Mouse (Mus musculus): ENCODE measurements around the gene Metrn. TPM values are rescaled to one million over a fixed set of nuclear protein-coding genes. Genes with fewer than 3 reads are reported as not detected.
"Not testable (repeated sequence)": the region's sequence is repeated elsewhere in the genome, so short reads cannot be mapped to it uniquely, and the experiment has no call there.

The Metrn gene
- polyA plus RNA-seq, 1 experiment: 44.4 TPM

DNA sequence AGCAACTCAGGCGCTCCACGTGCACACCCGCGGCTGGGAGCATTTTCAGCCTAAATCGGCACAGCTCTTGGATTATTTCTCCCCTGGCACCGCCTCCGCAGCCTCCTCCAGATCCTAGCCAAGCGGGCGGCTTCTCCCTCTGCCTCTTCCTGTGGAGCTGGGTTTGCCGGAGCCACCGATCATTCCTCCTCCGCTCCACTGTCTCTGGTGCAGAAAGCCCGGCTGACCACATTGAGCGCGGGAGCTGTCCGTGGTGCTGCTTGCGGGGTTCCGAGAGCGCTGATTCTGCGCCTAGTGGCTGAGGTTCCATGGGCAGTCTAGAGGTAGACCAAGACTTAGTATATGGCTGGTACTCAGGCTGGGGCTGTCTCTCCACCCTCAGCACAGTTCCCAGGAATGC lies 16.5 kb upstream of the Metrn start:
- no peaks in the 10 kb centered on the region for H3K27me3 ChIP-seq (ENCODE audit: control insufficient read depth, insufficient read depth, insufficient read length)
- no peak overlapping the region for H3ac ChIP-seq (ENCODE audit: control insufficient read depth, insufficient read length)
- TF ChIP-seq MYOG (IDR thresholded peaks at IDR 0.05; ENCODE audit: control insufficient read depth in 1 of 3, insufficient read depth in 1 of 3, insufficient read length in 2 of 3, low read depth in 2 of 3) (peak in 1 of 3 experiments; percentile 14), REST (IDR thresholded peaks at IDR 0.05; ENCODE audit: insufficient read depth, insufficient read length) (peak; percentile 99), TCF3 (IDR thresholded peaks at IDR 0.05; ENCODE audit: insufficient read length, low read depth) (no peak)
- H3K79me2 ChIP-seq (ENCODE audit: control insufficient read depth, insufficient read depth): no peaks in the 10 kb centered on the region
- H3K36me3 ChIP-seq (ENCODE audit: control insufficient read depth, insufficient read depth): no peaks in the 10 kb centered on the region
- no peak overlapping the region for H3K4me2 ChIP-seq (ENCODE audit: low read depth)
- no peak overlapping the region for H3K4me3 ChIP-seq

DNA sequence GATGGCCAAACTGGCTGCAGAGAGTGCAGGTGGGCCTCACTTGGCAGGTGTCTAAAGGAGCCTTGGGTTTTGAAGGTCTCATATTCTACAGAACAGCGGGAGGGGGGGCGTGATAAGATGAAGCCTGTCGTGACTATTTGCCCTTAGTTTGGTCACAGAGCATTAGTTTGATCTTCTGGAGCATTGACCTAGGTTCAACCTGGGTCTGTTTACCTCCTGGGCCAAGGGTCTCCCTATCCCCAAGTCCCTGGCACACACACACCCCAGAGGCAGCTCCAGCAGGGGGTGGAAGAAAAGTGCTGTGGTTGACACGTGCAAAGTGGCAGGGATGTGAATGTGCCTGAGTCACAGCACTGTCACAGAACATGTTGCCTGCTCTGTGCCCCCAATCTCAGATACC lies 14.0 kb upstream of the Metrn start:
- TF ChIP-seq MYOD1 (IDR thresholded peaks at IDR 0.05; ENCODE audit: control insufficient read depth in 1 of 3, insufficient read length in 2 of 3, low read depth in 2 of 3) (no peak), TCF12 (IDR thresholded peaks at IDR 0.05; ENCODE audit: insufficient read depth, poor library complexity, severe bottlenecking) (no peak), USF1 (IDR thresholded peaks at IDR 0.05; ENCODE audit: low read depth) (no peak), REST (IDR thresholded peaks at IDR 0.05; ENCODE audit: insufficient read depth, insufficient read length) (no peak), TCF3 (IDR thresholded peaks at IDR 0.05; ENCODE audit: insufficient read length, low read depth) (no peak), CEBPB (IDR thresholded peaks at IDR 0.05; ENCODE audit: insufficient read depth, poor library complexity, severe bottlenecking) (no peak), SRF (IDR thresholded peaks at IDR 0.05; ENCODE audit: control insufficient read depth, insufficient read length, low read depth) (no peak), MAX (IDR thresholded peaks at IDR 0.05; ENCODE audit: low read depth) (no peak), MYOG (IDR thresholded peaks at IDR 0.05; ENCODE audit: control insufficient read depth in 1 of 3, insufficient read depth in 1 of 3, insufficient read length in 2 of 3, low read depth in 2 of 3) (no peak), POLR2A (IDR thresholded peaks at IDR 0.05; ENCODE audit: insufficient read length, low read depth) (no peak), E2F4 (IDR thresholded peaks at IDR 0.05; ENCODE audit: insufficient read depth) (no peak)
- no peaks in the 10 kb centered on the region for H3K27me3 ChIP-seq (ENCODE audit: control insufficient read depth, insufficient read depth, insufficient read length)

DNA sequence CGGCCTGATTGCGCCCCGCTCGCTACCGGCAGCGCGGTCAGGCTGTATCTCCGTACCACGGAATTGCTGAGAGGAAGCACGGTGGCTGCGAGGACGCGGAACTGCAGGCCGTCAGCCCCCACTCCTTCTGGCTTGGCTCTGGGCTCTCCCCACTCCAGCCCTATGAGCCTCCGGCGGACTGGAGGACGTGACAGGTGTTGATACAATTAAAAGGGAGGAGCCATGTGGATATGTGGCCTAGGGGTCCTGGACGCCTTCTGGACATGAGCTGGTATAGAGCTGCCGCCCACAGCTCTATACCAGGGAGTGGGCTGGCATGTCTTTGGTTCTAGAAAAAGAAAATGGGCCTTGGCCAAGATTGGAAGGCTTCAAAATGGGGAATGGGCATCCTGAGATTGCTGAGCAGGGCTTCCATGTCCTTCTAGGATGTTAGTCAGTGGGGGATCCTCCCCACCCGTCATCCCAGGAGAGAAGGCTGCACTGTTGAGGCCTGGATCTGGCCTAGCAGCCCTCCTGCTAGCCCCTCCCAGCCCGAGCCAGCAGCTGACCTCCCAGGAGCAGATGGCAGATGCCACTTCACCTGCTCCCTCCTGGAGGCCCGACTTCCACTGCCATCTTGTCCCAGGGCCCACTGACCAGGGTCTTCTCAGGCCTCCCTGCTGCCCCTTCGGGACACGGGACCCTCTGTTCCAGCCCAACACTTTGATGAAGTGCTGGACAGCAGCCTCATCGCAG lies 12.8 kb upstream of the Metrn start:
- no peaks in the 10 kb centered on the region for H3K27me3 ChIP-seq (ENCODE audit: control insufficient read depth, insufficient read depth, insufficient read length)
- TF ChIP-seq MYOG (IDR thresholded peaks at IDR 0.05; ENCODE audit: control insufficient read depth in 1 of 3, insufficient read depth in 1 of 3, insufficient read length in 2 of 3, low read depth in 2 of 3) (peak in 2 of 3 experiments; percentile 51 to 74), MYOD1 (IDR thresholded peaks at IDR 0.05; ENCODE audit: control insufficient read depth in 1 of 3, insufficient read length in 2 of 3, low read depth in 2 of 3) (peak in 2 of 3 experiments; percentile 23 to 31), E2F4 (IDR thresholded peaks at IDR 0.05; ENCODE audit: insufficient read depth) (no peak)
- H3K79me2 ChIP-seq (ENCODE audit: control insufficient read depth, insufficient read depth): no peaks in the 10 kb centered on the region
- peak overlapping the region; percentile 77 for H3K4me2 ChIP-seq (ENCODE audit: low read depth)
- H3ac ChIP-seq (ENCODE audit: control insufficient read depth, insufficient read length): peak overlapping the region; percentile 38
- H3K4me3 ChIP-seq: peak overlapping the region; percentile 26
- H3K36me3 ChIP-seq (ENCODE audit: control insufficient read depth, insufficient read depth): no peaks in the 10 kb centered on the region

More for the DNA sequence above, 14.0 kb upstream of the Metrn start:
- Histone ChIP-seq H3K79me2 (ENCODE audit: control insufficient read depth, insufficient read depth) (no peaks in the 10 kb centered on the region), H3K4me2 (ENCODE audit: low read depth) (no peak overlapping the region), H3ac (ENCODE audit: control insufficient read depth, insufficient read length) (no peak overlapping the region), H3K36me3 (ENCODE audit: control insufficient read depth, insufficient read depth) (no peaks in the 10 kb centered on the region), H3K4me3 (no peak overlapping the region)

DNA sequence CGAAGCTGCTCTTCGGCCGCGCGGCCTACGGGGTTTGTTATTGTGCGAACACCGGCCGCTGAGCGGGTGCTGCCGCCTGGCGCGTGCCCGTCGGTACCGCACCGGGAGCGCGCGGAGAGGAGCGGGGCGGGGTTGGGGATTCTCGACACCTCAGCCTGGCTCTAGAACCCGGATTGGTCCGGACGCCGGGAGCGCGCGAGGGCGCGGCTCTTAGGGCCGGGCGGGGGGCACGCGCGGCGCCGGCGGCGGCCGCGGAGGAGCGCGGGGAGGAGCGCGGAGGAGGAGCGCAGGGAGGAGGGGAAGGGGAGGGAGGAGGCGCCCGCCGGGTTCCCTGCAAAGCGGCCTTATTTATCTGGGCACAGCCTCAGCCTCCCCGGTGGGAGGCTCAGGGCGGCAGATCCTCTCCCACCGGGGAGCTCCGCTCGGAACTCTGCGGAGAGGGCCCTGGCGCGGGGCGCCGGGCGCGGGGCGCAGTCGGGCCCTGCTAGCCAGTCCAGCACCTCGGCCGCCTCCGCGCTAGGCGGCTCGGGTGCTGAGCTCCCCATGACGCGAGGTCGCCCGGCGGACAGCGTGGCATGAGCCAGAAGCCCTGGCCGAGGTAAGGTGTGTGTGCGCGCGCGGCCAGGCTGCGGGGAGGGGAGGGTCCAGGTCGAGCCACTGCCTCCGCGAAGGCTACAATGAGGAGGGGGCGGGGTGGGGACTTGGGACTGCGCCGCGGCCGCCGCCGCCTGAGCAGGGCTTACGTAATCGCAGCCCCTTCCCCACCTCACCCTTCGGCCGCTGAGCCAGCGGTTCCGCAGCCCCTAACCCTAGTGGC lies 12.1 kb upstream of the Metrn start, which contains the start of gene Fbxl16:
Gene Fbxl16 (plus strand): TSS at position 297 of the 817 bp plus-strand sequence.
- TF ChIP-seq CEBPB (IDR thresholded peaks at IDR 0.05; ENCODE audit: insufficient read depth, poor library complexity, severe bottlenecking) (no peak), POLR2A (IDR thresholded peaks at IDR 0.05; ENCODE audit: insufficient read length, low read depth) (peak; percentile 43)
- Histone ChIP-seq H3K27me3 (ENCODE audit: control insufficient read depth, insufficient read depth, insufficient read length) (no peaks in the 10 kb centered on the region), H3K79me2 (ENCODE audit: control insufficient read depth, insufficient read depth) (no peaks in the 10 kb centered on the region), H3K4me2 (ENCODE audit: low read depth) (peak within 1 kb of the TSS; percentile 77), H3K36me3 (ENCODE audit: control insufficient read depth, insufficient read depth) (no peaks in the 10 kb centered on the region), H3K4me3 (peak within 1 kb of the TSS; percentile 26), H3ac (ENCODE audit: control insufficient read depth, insufficient read length) (peak within 1 kb of the TSS; percentile 38)

DNA sequence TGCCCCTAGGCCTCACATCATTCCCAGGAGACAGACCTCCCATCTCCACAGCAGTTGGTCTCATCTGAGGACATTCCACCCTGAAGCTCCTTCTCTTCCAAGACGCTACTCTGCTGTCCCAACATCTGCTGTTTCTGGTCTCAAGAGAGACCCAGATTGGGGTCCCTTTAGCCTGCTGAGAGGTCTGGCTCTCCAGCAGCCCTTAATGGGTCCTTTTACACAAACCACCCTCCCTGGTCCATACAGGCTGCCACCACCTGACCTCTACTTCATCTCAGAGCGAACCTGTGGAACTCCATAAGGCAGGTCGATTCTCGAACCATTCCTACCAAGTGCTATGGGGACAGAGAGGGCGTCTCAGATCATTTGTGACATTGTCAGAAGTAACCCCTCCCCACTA lies 11.1 kb upstream of the Metrn start:
- TF ChIP-seq TCF3 (IDR thresholded peaks at IDR 0.05; ENCODE audit: insufficient read length, low read depth): no peak
- TF ChIP-seq REST (IDR thresholded peaks at IDR 0.05; ENCODE audit: insufficient read depth, insufficient read length): no peak
- no peak for TF ChIP-seq CEBPB (IDR thresholded peaks at IDR 0.05; ENCODE audit: insufficient read depth, poor library complexity, severe bottlenecking)
- TF ChIP-seq TCF12 (IDR thresholded peaks at IDR 0.05; ENCODE audit: insufficient read depth, poor library complexity, severe bottlenecking): no peak
- TF ChIP-seq MAX (IDR thresholded peaks at IDR 0.05; ENCODE audit: low read depth): no peak
- TF ChIP-seq E2F4 (IDR thresholded peaks at IDR 0.05; ENCODE audit: insufficient read depth): no peak
- no peak for TF ChIP-seq POLR2A (IDR thresholded peaks at IDR 0.05; ENCODE audit: insufficient read length, low read depth)
- no peak for TF ChIP-seq MYOD1 (IDR thresholded peaks at IDR 0.05; ENCODE audit: control insufficient read depth in 1 of 3, insufficient read length in 2 of 3, low read depth in 2 of 3)
- TF ChIP-seq USF1 (IDR thresholded peaks at IDR 0.05; ENCODE audit: low read depth): no peak
- no peak for TF ChIP-seq MYOG (IDR thresholded peaks at IDR 0.05; ENCODE audit: control insufficient read depth in 1 of 3, insufficient read depth in 1 of 3, insufficient read length in 2 of 3, low read depth in 2 of 3)
- Histone ChIP-seq H3K79me2 (ENCODE audit: control insufficient read depth, insufficient read depth) (no peaks in the 10 kb centered on the region), H3K4me2 (ENCODE audit: low read depth) (peak overlapping the region; percentile 77), H3K27me3 (ENCODE audit: control insufficient read depth, insufficient read depth, insufficient read length) (no peaks in the 10 kb centered on the region), H3K4me3 (peak overlapping the region; percentile 26), H3ac (ENCODE audit: control insufficient read depth, insufficient read length) (peak overlapping the region; percentile 38), H3K36me3 (ENCODE audit: control insufficient read depth, insufficient read depth) (no peaks in the 10 kb centered on the region)

DNA sequence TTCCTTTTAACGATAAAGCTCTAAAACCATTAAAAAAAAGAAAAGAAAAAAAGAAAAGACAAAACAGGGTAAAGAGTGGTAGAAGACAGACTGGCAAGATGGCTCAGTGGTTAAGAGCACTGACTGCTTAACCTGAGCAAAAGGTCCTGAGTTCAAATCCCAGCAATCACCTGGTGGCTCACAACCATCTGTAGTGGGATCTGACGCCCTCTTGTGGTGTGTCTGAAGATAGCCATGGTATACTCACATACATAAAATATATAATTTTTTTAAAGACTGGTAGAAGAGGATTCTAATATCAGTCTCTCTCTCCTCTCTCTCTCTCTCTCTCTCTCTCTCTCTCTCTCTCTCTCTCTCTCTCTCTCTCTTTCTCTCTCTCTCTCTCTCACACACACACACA lies 10.5 kb upstream of the Metrn start:
- H3K4me3 ChIP-seq; H3ac ChIP-seq (ENCODE audit: control insufficient read depth, insufficient read length); H3K79me2 ChIP-seq (ENCODE audit: control insufficient read depth, insufficient read depth); H3K27me3 ChIP-seq (ENCODE audit: control insufficient read depth, insufficient read depth, insufficient read length); H3K4me2 ChIP-seq (ENCODE audit: low read depth); H3K36me3 ChIP-seq (ENCODE audit: control insufficient read depth, insufficient read depth): not testable (repeated sequence)
